Mouse (Mus musculus) 416B (cell line): Measurements from ENCODE around the gene Lrrc29.

Experiments used
- DNase-seq: peaks from one replicate; pipeline ENCODE4 v3.0.0; 2011; ENCODE audit warnings: low read depth

Lrrc29 gene

DNA sequence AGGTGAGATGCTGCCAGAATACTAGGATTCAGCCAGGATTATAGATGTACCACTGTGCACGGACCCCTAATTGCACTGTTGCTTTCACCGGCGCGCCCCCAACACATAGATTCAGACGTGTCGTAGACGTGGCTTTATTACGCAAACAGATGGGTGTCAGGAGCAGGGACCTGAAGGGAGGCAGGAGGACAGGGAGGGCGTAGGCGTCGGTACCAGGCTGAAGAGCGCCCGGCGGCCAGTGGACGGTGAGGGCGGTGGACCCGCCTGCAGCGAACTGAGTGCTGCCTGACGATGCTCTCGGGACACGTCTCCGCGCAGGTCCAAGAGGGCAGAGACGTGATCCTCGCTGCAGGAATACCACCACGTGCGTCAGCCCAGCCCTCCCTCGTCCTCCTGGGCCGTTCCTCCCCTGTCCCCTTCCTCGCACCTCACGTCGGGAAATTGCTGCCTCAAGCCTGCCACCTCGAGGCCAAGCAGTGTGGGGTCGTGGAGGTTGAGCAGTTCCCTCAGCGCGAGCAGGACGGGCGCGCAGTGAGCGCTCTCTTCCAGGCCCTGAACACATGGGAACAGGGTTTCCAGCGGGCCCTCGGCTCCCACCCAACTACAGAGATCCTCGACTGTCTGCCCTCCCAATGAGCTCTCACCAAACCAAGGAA lies 36.1 kb downstream of the Lrrc29 start, which contains the start of gene 4931428F04Rik:
Gene 4931428F04Rik (minus strand): TSS at position 60 of the 656 bp plus-strand sequence.
- DNase-seq: no peak

DNA sequence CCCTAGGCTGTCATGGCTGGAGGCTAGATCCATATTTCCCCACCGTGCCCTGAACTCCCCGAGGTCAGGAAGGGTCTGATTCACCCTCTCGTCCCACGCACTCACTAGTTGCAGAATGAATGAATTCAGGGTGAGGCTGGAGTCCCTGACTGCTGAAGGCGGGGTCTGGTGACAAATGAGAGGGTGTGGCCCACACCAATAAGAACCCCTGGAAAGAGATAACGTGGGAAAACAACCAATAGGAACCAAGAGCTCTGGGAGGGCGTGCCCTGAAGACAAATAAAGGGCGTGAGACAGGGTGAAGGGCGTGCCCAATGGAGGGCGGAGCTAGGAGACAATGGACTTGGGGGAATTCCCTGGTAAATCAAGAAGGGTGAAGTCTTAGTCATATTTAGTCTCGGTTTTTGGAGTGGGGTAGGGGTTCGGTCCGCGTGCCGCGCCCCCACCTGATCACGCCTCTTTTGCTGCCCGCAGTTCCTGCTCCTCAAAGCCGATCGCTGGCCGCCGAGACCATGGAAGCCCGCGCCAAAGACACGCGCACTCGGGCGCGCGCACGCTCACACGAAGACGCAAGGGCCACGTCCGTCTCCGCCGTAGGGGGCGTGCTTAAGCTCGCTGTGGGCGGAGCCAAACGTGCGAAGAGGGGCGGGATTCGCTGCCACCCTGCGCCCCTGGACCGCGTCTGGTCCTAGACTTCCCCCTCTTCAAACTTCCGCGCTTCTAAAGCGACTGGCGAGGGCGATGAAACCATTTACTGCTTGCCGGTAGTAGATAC lies 36.9 kb downstream of the Lrrc29 start:
- peak; percentile 99 for DNase-seq

DNA sequence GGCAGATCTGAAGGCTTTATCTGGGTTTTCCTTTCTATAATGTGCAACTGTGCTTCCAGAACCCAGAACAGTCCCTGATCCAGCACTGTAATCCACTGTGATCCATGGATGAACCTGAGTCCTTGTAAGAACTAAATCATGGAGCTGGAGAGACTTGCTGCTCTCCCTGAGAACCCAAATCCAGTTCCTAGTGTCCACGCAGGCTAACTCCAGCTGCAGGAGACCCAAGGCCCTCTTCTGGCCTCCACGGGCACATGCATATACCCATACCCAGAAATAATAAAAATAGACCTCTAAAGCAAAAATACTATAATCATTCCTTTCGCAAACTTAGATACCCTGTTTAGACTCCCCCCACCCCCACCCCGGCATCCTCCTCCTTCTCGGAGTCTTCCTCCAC lies 37.8 kb downstream of the Lrrc29 start:
- no peak for DNase-seq

DNA sequence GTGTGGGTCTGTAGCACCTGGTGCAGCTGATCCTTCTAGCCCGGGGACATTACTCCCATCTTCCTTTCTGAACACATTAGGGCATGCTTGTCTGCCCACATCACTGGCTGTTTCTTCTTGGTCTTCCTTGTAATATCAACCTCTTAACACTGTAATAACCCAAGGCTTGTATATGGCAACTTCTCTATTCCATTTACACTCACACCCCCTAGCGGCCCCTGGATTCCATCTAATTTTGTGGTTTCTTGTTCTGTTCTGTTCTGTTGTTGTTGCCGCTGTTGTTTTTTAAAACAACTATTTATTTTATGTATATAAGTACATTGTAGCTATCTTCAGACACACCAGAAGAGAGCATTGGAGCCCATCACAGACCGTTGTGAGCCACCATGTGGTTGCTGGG lies 39.2 kb downstream of the Lrrc29 start:
- DNase-seq: peak; percentile 58

DNA sequence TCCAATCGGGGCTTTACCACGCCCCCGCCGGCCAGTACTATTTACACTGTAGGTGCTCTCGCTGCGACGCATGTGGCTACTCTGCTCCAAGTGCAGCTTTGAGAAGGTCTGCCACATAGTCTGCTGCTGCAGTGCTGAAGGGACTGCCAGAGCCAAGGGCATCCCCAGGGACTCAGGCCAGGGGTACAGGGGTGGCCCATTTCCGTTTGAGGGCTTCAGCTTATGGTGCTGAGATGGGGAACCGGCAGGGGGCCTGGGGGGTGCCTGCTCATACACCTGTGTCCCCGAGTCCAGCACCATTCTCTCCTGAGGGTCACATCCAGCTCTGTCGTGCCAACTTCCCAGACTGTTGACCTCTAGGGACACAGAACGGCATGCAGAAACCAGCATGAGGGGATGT lies 40.6 kb downstream of the Lrrc29 start:
- DNase-seq: no peak

DNA sequence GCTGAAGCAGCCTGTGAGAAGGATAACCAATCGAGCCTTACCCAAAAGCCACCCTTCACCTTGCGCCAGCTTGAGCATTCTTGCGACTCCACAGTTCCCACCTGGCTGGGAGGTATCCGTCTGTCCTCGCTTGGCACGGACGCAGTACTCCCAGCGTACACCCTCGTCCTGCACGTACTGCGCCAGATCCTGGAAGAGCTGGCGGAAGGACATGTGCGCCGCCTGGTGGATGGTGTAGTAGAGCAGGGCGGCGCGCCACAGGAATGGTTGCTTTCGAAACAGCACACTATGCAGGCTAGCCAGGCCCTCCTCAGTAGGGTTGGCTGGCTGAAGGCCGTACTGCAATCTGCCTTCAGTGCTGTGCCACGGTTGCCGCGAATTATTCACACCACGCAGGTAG lies 43.0 kb downstream of the Lrrc29 start:
- peak; percentile 79 for DNase-seq

DNA sequence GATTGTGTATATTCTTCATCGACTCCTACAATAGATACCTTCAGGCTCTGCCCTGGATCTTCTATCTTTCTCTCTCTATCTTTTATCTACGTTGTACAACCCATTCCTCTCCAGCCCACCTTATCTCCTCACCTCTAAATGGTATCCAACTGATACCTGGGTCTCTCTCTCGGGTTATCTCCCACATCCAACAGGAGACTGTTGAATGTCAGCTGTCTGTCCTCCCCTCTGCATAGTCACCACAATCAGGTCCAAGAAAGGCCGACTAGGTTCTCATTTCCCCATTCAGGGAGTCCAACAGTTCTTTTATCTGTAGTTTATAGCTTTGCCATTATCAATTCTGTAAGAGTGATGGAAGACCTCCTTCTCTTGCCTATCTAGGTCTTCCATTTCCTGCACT lies 43.8 kb downstream of the Lrrc29 start:
- DNase-seq: no peak

DNA sequence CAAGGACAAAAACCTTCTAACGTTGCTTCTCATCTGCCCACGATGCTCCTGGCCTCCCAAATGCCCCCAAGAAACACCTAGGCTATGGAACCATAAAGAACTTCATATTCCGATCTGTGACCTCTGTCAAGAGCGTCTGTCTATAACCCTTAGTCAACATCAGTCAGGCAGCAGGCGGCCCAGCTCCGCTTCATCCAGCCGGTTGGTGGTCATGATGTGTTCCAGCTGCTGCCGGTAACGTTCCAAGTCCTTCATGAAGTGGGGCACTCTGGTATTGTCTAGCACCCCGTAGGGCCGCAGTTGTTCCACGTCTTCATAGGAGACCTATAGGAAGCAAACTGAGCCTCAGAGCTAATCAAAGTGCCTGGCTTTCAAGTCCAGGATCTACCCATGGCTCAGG lies 44.3 kb downstream of the Lrrc29 start:
- no peak for DNase-seq

DNA sequence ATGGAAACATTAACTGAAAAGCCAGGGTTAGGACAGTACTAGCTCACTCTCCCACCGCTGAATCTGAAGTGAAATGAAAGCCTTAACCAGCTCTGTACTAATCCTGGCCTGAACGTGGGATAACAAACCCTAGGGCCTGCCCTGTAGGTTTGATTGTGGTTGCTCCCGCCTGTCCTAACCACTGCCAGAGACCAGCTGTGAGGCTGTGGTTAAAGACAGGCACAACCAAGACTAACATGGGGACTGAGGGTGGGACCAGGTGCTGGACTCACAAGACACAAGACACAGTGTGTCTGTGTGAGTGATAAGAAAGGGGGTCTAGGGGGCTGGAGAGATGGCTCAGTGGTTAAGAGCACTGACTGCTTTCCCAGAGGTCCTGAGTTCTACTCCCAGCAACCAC lies 45.5 kb downstream of the Lrrc29 start:
- no peak for DNase-seq

DNA sequence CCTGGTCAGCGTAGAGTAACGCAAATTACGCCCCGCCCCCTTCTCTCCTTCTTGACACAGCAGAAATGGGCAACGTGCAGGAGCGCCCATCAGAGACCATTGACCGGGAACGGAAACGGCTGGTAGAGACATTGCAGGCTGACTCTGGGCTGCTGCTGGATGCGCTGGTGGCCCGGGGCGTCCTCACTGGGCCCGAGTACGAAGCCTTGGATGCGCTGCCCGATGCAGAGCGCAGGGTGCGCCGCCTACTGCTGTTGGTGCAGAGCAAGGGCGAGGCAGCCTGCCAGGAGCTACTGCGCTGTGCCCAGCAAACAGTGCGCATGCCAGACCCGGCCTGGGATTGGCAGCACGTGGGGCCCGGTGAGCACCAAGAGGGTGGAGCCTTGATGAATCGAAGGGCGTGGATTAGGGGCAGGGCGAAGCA lies 47.2 kb downstream of the Lrrc29 start:
- no peak for DNase-seq

DNA sequence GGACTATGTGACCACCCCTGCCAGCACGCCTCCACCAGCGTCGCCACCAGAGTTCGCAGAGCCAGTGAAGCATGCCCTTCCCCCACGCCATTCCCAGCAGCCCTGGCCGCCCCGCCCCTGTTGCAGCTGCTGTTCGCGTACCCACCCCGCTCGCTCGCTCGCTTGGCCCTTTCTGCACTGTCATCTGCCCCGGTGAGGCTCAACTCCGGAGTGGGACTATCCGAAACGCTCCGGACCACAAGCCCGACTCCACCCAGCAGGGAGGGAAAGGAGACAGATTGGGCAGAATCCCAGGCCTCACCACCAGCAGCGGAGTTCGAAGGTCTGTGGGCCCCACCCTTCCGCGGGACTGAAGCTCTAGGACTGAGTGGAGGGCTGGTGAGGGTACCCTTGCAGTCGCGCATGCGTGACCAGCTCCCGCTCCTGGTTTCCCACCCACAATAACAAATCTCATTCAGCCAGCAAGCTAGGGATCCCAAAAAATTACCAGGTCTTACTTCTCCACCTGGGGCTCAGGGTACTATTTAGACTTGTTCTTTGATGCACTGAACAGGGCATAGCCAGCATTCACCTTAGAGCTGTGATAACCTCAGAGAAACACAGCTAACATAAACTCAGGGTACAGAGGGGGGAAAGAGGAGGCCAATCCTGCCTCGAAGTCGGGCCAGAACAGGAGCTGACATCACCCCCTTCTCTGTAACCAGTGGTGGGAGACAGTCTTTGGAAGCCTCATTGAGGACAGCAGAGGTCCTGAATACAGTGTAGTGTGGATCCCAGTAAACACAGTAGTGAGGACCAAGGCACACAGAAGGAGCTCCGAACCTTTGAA lies 49.6 kb downstream of the Lrrc29 start:
- DNase-seq: no peak

DNA sequence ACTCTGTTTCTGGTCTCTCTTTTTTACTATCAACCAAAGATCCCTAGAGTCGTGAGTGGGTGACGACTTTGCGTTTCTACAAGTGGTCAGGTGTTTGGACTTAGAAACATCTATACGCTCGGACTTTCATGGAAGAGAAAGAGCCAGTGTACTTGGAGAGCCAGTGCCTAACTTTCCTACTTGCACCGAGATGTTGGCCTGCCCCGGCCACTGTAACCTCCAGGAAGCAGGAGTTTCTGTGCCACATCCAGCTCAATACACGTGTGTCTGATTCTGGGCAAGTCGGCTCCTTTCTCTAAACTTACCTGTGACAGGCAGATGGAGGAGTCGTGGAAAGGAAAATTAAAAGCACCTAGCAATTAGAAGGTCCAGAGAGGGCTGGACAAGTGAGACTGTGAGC lies 50.2 kb downstream of the Lrrc29 start, which contains the start of gene Nol3:
Gene Nol3 (plus strand): TSS at position 301 of the 400 bp plus-strand sequence.
- DNase-seq: no peak

DNA sequence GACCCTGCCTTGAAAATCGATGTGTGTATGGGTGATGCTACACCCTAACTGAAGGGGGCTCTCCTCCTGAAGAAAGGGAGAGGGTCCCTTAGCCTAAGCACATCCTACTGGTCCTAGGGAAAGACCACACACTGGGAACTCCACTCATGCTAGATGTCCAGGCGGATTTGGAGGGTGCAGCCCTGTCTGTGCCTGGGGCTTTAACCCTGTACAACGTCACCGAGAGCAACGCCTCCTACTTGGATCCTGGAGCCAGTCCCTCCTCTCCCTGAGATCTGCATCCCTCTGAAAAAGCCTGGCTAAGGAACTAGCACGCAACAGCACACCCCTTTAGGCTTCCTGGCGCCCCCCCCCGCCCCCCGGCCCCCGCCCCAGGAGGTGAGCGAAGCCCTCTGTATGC lies 50.7 kb downstream of the Lrrc29 start:
- DNase-seq: no peak

DNA sequence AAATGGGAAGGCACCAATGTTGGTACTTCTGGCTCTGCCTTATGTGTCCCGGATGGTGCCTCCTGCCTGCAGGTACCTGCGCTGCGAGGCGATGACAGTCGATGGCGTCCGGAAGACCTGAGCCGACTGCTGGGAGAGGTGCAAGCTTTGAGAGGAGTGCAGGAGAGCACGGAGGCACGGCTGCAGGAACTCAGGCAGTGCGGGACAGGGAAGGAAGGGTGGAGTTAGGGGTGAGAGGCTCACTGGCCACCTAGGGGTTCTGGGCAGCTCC lies 55.2 kb downstream of the Lrrc29 start:
- DNase-seq: no peak

DNA sequence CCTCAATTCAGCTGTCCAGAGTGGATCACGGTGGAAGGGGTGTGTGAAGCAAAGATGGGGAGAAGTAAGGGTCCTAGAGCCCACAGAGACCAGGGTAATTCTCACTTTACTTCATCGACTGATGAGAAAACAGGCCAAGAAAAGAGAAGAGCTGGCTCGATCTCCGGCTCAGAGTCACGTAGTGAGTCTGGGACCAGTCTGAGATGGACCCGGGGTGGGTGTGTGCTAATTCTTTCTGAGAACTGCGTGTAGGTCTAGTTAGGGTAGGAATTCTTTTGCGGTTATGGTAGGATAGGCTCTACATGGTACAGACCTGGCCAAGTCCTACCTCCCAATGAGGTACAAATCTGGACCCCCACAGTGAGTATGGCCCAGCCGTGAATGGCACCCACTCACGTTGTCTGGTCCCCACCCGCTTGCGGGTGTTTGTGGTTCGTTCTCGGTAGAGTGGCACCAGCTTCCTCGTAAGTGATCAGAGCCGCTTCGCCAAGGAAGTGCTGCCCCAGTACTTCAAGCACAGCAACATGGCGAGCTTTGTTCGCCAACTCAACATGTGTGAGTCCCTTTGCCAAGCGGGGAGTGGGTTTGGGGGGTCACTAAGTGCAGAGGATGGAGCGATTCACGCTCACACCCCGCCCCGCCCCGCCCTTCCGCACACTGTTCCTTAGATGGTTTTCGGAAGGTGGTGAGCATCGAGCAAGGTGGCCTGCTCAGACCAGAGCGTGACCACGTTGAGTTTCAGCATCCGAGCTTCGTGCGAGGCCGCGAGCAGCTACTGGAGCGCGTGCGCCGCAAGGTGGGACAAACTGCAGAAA lies 55.8 kb downstream of the Lrrc29 start:
- DNase-seq: no peak

DNA sequence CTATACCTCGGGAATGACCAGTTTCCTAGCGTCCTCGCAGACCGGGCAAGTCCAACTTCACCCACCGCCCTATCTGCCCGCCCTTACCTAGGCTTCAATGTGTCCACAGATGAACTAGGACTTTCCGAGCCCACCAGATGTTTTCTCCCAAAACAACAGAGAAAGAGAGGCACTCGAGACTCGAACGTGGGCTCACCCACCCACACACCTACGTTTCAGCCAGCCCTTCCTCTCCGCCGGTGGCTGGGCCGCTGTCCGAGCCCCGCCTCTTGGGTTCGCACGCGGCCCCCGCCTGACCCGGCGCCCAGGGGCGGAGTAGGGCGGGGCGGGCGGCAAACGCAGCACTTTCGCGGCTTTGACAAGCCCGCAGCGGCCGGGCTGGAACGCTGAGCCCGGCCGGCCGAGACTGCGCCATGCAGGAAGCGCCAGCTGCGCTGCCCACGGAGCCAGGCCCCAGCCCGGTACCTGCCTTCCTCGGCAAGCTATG lies 56.6 kb downstream of the Lrrc29 start, which contains the start of gene Hsf4:
Gene Hsf4 (plus strand): TSS at position 341 of the 487 bp plus-strand sequence.
- no peak for DNase-seq

DNA sequence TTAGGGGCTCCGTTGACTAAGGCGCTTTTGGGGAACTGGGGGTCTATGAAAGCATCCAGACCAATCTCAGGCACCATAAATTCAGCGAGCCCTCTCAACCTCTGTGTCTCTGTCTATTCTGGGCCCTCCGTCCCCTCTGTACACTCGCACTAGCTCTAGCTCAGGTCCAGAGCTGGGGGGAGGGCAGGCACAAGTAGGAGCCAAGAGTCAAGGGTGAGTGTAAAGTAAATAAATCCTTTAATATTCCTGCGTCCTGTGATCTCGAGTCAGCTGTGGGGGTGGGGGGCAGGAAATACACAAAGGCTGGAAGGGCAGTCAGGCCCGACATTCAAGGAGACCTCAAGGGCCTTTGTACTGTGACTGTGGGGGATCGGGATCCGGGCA lies 57.0 kb downstream of the Lrrc29 start:
- no peak for DNase-seq

DNA sequence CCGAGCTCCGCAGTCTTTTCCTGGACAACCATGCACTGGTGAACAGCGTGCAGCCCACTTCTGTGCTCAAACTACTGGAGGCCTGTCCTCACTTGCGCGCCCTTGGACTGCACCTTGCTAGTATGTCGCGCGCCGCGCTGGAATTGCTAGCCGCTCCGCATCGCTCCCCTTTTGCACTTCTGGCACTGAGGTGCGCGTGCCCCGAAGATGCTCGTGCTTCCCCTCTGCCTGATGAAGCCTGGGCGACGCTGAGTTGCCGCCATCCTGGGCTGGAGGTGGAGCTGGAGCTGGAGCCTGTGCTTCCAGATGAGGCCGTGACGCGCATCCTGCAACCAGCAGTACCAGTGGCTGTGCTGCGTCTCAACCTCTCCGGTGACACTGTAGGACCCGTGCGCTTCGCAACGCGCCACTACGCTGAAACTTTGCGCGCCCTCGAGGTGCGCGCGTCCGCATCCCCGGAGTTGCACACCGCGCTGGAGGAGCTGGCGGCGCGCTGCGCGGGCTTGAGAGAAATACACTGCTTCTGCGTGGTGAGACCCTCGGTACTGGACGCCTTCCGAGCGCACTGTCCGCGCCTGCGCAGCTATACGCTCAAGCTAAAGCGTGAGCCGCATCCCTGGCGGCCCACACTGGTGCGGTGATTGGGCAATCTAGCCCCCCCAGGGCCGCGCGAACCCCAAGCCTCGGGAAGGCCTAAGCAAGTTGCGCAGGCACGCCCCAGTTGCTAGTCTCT lies 57.6 kb downstream of the Lrrc29 start:
- no peak for DNase-seq

DNA sequence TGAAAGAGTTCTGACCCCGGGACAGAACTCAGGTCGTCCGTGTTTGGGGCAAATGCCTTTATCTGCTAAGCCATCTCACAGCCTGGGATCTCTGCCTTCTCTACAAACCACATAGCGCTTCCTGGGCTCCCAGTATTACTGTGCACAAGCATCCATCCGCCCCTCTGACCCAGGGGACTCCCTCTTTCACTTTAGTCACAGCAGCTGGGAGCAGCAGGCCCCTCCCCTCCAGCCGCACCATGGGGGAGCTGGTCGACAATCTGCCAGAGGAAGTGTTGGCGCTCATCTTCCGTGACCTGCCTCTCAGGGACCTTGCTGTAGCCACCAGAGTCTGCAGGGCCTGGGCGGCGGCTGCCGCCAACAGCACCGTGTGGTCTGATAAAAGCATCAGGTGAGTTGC lies 59.3 kb downstream of the Lrrc29 start:
- peak; percentile 14 for DNase-seq

DNA sequence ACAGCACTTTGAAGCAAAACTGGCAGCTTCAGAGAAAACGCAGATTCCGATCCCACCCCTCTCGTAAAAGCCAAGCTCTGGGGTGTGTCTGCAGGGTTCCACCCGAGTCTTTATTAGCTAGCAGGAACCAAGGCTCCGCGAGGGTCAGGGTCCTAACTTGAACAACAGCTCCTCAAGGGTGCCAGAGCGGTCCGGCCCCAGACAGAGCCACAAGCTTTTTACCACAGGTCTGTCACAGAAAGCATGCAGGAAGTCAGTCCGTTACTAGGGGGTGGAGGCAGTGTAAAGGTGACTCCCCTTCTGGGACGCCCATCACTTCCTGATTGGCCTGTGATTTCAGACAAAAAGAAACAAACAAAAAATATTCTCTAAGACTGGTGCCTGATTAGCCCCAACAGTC lies 61.0 kb downstream of the Lrrc29 start:
- peak; percentile 86 for DNase-seq
